Mouse (Mus musculus) neutrophil, adult 5-6 weeks (primary cell): ENCODE results near the gene Mrpl38. TPM values are rescaled to one million over a fixed set of nuclear protein-coding genes. Genes with fewer than 3 reads are reported as not detected.

ENCODE experiments used
- total RNA-seq: library from RNA; stranded (forward); fragments of 200-1000 nt; gene quantifications from 2 replicates; pipeline ENCODE4 v1.2.3, GENCODE M21; 2017

Gene Mrpl38
- total RNA-seq, 1 experiment from 2014 or later = 17.7 TPM

Other genes with a start within 250 kb of the Mrpl38 start
- 1.2 and 2.6 TPM in 2 replicates for gene Smim5, start 238.9 kb downstream of the Mrpl38 start, total RNA-seq
- not detected in 2 replicates for gene Smim6, start 226.9 kb downstream of the Mrpl38 start, total RNA-seq
- 125 and 148 TPM in 2 replicates for gene Sap30bp, start 205.6 kb downstream of the Mrpl38 start, total RNA-seq
- gene Recql5, start 205.4 kb downstream of the Mrpl38 start, total RNA-seq = 44.4 and 54.2 TPM in 2 replicates
- 0.23 and 0.25 TPM in 2 replicates for gene Itgb4, start 164.2 kb downstream of the Mrpl38 start, total RNA-seq
- gene Galk1, start 126.1 kb downstream of the Mrpl38 start, total RNA-seq = 3.6 and 7.9 TPM in 2 replicates
- gene H3f3b, start 110.9 kb downstream of the Mrpl38 start, total RNA-seq = 1,276 and 1,299 TPM in 2 replicates
- 22.5 and 24.2 TPM in 2 replicates for gene Unk, start 108.5 kb downstream of the Mrpl38 start, total RNA-seq
- 47.0 and 49.2 TPM in 2 replicates for gene Unc13d, start 60.9 kb downstream of the Mrpl38 start, total RNA-seq
- 93.6 and 100 TPM in 2 replicates for gene Wbp2, start 51.9 kb downstream of the Mrpl38 start, total RNA-seq
- gene Trim47, start 11.7 kb downstream of the Mrpl38 start, total RNA-seq = 0.23 and 1.5 TPM in 2 replicates
- gene Trim65, start 7.7 kb downstream of the Mrpl38 start, total RNA-seq = 19.0 and 21.2 TPM in 2 replicates
- 16.9 and 31.4 TPM in 2 replicates for gene Fbf1, start 29.3 kb upstream of the Mrpl38 start, total RNA-seq
- 14.2 and 21.4 TPM in 2 replicates for gene Ten1, start 60.0 kb upstream of the Mrpl38 start, total RNA-seq
- 27.4 and 31.7 TPM in 2 replicates for gene Acox1, start 60.2 kb upstream of the Mrpl38 start, total RNA-seq
- gene Evpl, start 99.2 kb upstream of the Mrpl38 start, total RNA-seq = 0.12 TPM in 2 replicates
- gene Srp68, start 135.3 kb upstream of the Mrpl38 start, total RNA-seq = 18.4 and 21.6 TPM in 2 replicates
- gene Galr2, start 142.1 kb upstream of the Mrpl38 start, total RNA-seq = not detected in 2 replicates
- gene Exoc7, start 168.4 kb upstream of the Mrpl38 start, total RNA-seq = 30.4 and 46.9 TPM in 2 replicates
- gene Foxj1, start 196.5 kb upstream of the Mrpl38 start, total RNA-seq = 0.25 TPM in 1 of 2 replicates, not detected in the other